In the genomic region with DNA sequence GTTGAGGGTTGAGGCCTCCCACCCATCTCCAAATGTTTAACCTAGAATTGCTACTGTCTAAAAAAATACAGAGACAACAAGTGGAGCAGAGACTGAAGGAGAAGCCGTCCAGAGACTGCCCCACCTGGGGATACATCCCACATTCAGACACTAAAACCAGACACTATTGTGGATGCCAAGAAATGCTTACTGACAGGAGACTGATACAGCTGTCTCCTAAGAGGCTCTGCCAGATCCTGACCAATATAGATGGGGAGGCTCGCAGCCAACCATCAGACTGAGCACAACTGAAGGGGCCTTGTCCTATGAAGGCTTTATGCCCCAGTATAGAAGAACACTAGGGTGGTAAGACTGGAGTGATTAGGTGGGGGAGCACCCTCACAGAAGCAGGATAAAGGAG, we compare ENCODE assay signal across 22 mouse cellular contexts.
"Had no signal": no experiment of that assay in that cellular context is flagged by ENCODE, and none has a peak within 500 bp of the region (broad histone marks: within the 10 kb centered on the region; RNA-seq: fewer than 3 reads in every experiment).

No protein-coding gene starts in this region.

- H3K27ac ChIP-seq: limb, embryonic 10.5 days; limb, embryonic 13.5 days; liver, embryonic 12.5 days; liver, embryonic 15.5 days; lung, embryonic 15.5 days; midbrain, embryonic 10.5 days; midbrain, embryonic 13.5 days; neural tube, embryonic 13.5 days had no signal

- H3K4me3 ChIP-seq: limb, embryonic 10.5 days; limb, embryonic 13.5 days; liver, embryonic 12.5 days; liver, embryonic 15.5 days; lung, embryonic 15.5 days; megakaryocyte, embryonic 14.5 days; midbrain, embryonic 10.5 days; midbrain, embryonic 13.5 days; myocyte; neural tube, embryonic 13.5 days had no signal

- ATAC-seq: liver, embryonic 12.5 days; midbrain, embryonic 13.5 days; midbrain, embryonic 16.5 days had no signal

- DNase-seq: kidney, adult 18-20 months; kidney, adult 9 months; kidney, postnatal 14 days; kidney, postnatal 4 days; liver; lung, adult 18-20 months; lung, postnatal 10 days; lung, postnatal 36 days; retina, postnatal 1 day; thymus, adult 18-20 months; thymus, postnatal 36 days had no signal
